Mouse (Mus musculus): ENCODE data around the gene Angptl6.

The Angptl6 gene

DNA sequence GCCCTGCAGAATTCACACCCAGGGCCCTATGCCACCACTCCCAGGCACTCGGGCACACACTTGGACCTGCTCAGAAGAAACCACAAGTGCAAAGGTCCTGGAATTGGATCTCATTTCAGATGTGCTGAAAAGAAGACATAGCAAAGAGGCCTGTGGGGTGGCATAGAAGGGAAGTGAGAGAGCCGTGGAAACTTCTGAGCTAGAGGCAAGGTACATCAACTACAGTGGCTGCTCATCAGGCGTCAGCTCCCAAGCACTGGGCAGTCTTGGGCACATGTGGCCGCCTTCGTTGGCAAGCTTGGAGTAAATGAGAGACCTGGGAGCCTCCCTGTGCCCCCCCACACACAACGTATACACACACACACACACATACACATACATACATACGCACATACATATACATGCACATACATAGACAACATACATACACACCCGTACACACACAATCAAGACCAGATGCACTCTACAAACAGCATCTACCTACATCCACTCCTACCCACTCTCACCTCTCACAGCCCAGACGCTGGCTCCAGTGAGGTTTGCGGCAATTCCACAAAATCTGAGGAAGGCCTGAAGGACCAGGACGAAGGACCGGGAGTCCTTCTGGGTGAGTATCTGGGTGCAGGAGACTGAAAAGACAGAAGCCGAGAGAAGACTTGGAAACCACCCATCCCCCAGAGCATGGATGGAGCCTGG lies at the start of gene Angptl6:
Gene Angptl6, minus strand, starts transcription at position 631 of the 696 bp plus-strand sequence.
- DNase-seq (ENCODE audit: low spot score), result no peak

- DNase-seq (ENCODE audit: low spot score), result no peak
Observed at GRCm38 (mm10) chr9:20923258-20923657, 43.7 kb upstream of the Angptl6 start.

DNA sequence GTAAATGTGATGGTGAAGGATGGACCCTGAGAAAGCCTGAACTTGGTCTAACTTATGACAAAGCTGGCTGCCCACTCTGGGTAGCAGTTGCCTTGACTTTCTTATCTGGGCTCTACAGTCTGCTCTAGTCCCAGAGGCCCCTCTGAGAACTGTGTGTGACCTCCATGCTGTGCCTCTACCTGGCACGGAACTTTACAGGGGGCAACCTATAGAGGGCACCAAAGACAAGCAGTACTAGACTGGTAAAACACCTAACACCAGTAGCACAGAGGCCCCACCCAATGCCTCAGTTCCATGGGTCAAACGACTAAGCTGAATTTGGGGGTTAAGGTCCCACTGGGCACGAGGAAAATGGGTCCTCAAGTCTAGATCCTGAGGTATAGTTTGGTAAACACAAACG lies 36.6 kb upstream of the Angptl6 start:
- peak; percentile 59 for DNase-seq (ENCODE audit: low spot score)

- DNase-seq (ENCODE audit: low spot score), result no peak
Observed at GRCm38 (mm10) chr9:20909948-20910347, 30.4 kb upstream of the Angptl6 start.

DNA sequence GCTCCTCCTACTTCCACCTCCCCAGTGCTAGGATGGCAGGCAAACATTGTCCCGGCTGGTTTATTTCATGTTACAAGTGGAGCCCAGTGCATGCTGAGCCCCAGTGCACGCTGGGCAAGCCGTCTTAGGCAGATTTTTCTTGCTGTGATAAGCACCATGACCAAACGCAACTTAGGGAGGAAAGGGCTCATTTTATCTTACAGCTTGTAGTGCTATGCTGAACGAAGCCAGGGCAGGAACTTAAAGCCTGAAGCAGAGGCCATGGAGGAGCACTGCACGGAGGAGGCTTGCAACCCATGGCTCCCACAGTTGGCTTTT lies 22.6 kb upstream of the Angptl6 start:
- no peak for DNase-seq (ENCODE audit: low spot score)

DNA sequence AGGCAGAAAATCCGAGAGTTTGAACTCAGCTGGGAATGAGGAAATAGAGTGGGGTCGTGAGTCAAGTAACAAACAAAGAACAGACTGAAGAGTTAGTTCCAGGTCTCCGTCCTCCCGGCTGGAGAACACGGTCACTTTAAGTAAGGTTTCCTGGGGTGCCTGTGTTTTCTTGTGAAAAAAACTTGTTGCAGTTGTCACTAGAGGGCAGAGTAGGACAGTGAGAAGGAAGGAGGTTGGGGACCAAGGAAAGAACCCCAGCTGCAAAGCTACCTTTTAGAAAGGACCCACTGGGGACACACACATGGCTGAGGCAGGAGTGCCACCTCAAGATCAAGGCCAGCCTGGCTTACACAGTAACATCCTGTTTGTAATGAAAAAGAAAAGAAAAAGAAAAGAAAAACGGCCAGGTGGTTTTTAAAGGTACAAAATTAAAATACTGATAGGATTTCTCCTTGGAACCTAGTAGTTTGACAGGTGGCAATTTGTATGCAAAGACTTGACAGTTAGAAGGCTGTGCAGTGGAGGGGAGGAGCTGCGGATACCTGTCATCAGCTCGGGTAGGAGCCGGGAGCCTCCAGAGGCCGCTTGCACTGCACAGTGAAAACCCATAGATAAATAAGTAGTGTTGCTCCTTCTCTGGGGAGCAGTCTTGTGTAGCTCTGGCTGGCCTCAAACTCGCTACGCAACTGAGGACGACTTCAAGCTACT lies 22.1 kb upstream of the Angptl6 start:
- peak; percentile 68 for DNase-seq (ENCODE audit: low spot score)

GRCm38 (mm10) chr9:20898511-20899073 lies 19.1 kb upstream of the Angptl6 start, which contains the start of gene Eif3g:
Gene Eif3g (minus strand): TSS chr9:20898623.
- peak; percentile 81 for DNase-seq (ENCODE audit: low spot score)

GRCm38 (mm10) chr9:20897736-20898510 lies 18.4 kb upstream of the Angptl6 start:
- DNase-seq (ENCODE audit: low spot score), result no peak

DNA sequence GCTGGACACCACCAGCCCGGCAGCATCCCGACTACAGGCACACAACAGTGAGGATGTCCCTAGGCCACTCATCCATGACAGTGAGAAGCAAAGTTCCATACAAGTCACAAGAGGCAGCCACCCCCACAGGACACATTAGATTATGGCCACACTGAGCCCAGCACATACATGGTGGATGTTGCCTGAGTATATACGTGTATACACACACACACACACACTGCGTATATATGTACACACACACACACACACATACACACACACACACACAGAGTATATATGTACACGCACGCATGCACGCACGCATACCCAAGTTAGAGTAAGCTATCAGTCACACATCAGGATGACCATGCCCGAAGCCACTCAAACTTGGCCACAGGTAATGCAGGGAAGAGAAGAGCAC lies 15.9 kb upstream of the Angptl6 start:
- no peak for DNase-seq (ENCODE audit: low spot score)

GRCm38 (mm10) chr9:20894629-20895028 lies 15.1 kb upstream of the Angptl6 start:
- no peak for DNase-seq (ENCODE audit: low spot score)

GRCm38 (mm10) chr9:20893590-20894343 lies 14.2 kb upstream of the Angptl6 start:
- no peak for DNase-seq (ENCODE audit: low spot score)

GRCm38 (mm10) chr9:20893069-20893468 lies 13.5 kb upstream of the Angptl6 start:
- no peak for DNase-seq (ENCODE audit: low spot score)

DNA sequence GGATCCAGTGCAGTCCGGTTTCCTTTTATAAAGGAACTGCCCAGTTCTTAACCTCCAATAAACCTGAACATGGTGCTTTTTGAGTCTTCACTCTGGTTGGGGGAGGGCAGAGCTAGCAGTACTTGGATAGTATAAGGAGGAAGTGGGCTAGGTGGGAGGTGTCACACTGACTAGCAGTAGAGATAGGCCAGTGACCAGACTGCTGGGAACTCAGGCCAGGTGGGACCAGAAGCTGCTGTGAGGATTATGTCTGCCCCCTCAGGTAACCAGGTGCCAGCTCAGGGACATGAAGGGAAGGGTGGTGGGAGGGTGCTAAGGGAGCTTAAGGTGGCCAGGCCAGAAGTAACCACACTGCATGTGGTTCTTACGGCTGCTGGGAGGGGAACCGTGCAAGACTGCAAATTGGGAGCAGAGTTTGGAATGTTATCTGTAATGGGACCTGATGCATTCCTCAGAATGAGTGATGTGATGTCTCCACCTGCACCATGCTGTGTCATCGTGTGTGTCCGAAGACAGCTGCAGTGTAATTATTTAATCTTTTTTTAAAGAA lies 12.7 kb upstream of the Angptl6 start:
- no peak for DNase-seq (ENCODE audit: low spot score)

GRCm38 (mm10) chr9:20891339-20892103 lies 12.0 kb upstream of the Angptl6 start:
- no peak for DNase-seq (ENCODE audit: low spot score)

GRCm38 (mm10) chr9:20890411-20890810 lies 10.9 kb upstream of the Angptl6 start:
- no peak for DNase-seq (ENCODE audit: low spot score)

GRCm38 (mm10) chr9:20889185-20890141 lies 9.9 kb upstream of the Angptl6 start:
- peak; percentile 74 for DNase-seq (ENCODE audit: low spot score)

DNA sequence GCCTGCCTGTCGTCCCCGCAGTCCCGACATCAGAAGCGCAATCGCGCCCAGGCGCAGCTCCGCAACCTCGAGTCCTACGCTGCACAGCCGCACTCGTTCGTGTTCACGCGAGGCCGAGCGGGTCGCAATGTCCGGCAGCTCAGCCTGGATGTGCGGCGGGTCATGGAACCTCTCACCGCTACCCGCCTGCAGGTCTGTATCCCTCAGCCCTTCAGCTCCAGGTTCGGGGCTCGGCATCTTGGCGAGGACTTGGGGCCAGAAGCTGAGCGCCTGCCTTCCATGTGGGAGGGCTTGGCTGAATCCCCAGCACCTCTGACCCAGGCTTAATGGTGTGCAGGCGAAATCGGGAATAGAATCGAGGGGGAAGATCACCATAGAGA lies 8.8 kb upstream of the Angptl6 start:
- DNase-seq (ENCODE audit: low spot score), result no peak

- peak; percentile 93 for DNase-seq (ENCODE audit: low spot score)
Observed at GRCm38 (mm10) chr9:20887704-20888385, 8.3 kb upstream of the Angptl6 start, which contains the start of gene Ppan. Gene Ppan (plus strand): TSS chr9:20888175.

- no peak for DNase-seq (ENCODE audit: low spot score)
Observed at GRCm38 (mm10) chr9:20887191-20887590, 7.7 kb upstream of the Angptl6 start.

Measured in c-Kit-positive CD71-positive TER-119-positive erythroid progenitor cells, embryonic 14.5 days (primary cell).